Mouse (Mus musculus) neural tube, embryonic 13.5 days (tissue): ENCODE results near the gene Cdca8. TPM values are rescaled to one million over a fixed set of nuclear protein-coding genes. Genes with fewer than 3 reads are reported as not detected.

Experiments used
- ATAC-seq: fragments of 200-750 bp; cut with Nextera tagmentation; 2 replicates; pipeline ENCODE4 v1.8.0; 2017; ENCODE audit warnings: low read depth, mild to moderate bottlenecking, moderate TSS enrichment, moderate library complexity
- H3K27ac ChIP-seq: fragments of 300-500 bp; sonication (generic); replicated peaks from 2 replicates; pipeline ENCODE4 v1.5.1; 2015; ENCODE audit warnings: moderate library complexity, mild to moderate bottlenecking, inconsistent platforms
- H3K27me3 ChIP-seq: fragments of 300-500 bp; sonication (generic); 2 replicates; pipeline ENCODE4 v1.6.1; 2015; ENCODE audit warnings: mild to moderate bottlenecking, inconsistent platforms
- H3K36me3 ChIP-seq: fragments of 300-500 bp; sonication (generic); 2 replicates; pipeline ENCODE4 v1.6.1; 2015; ENCODE audit warnings: mild to moderate bottlenecking, inconsistent platforms
- H3K4me1 ChIP-seq: fragments of 300-500 bp; sonication (generic); replicated peaks from 2 replicates; pipeline ENCODE4 v1.6.1; 2015; ENCODE audit warnings: inconsistent platforms
- H3K4me2 ChIP-seq: fragments of 300-500 bp; sonication (generic); 2 replicates; pipeline ENCODE4 v1.6.1; 2015; ENCODE audit warnings: inconsistent platforms, mild to moderate bottlenecking, moderate library complexity
- H3K4me3 ChIP-seq: fragments of 300-500 bp; sonication (generic); 2 replicates; pipeline ENCODE4 v1.5.1; 2015; ENCODE audit warnings: mild to moderate bottlenecking, inconsistent platforms
- H3K9ac ChIP-seq: fragments of 300-500 bp; sonication (generic); 2 replicates; pipeline ENCODE4 v1.6.1; 2015; ENCODE audit warnings: moderate library complexity, mild to moderate bottlenecking, inconsistent platforms
- H3K9me3 ChIP-seq: fragments of 300-500 bp; sonication (generic); 2 replicates; pipeline ENCODE4 v1.6.1; 2016; ENCODE audit warnings: inconsistent platforms
- WGBS: fragments of 180-500 bp; shearing (Covaris S2); methylation state at CpG from one replicate; pipeline ENCODE4 v1.1.7; 2015; 5-methylcytosine and 5-hydroxymethylcytosine counted together
- polyA plus RNA-seq: library from polyadenylated mRNA; unstranded; fragments of >200 nt; fragmentation: Nextera tagmentation; extraction: Ambion mirVana; gene quantifications from 2 replicates; pipeline ENCODE4 v1.2.1, GENCODE M21; 2015

The Cdca8 gene
- polyA plus RNA-seq, 1 experiment from 2014 or later: 30.1 TPM

- Histone ChIP-seq H3K9me3 (no peaks in the 10 kb centered on the region), H3K4me2 (no peak overlapping the region), H3K9ac (no peak overlapping the region), H3K27me3 (no peaks in the 10 kb centered on the region), H3K36me3 (no peaks in the 10 kb centered on the region), H3K27ac (no peak overlapping the region), H3K4me3 (no peak overlapping the region), H3K4me1 (peaks cover 6% of the 10 kb centered on the region)
- 91% methylated on average over 8 of the region's 8 CpGs for WGBS
- ATAC-seq: no peak
Observed at GRCm38 (mm10) chr4:124971094-124971493, 32.0 kb upstream of the Cdca8 start.

DNA sequence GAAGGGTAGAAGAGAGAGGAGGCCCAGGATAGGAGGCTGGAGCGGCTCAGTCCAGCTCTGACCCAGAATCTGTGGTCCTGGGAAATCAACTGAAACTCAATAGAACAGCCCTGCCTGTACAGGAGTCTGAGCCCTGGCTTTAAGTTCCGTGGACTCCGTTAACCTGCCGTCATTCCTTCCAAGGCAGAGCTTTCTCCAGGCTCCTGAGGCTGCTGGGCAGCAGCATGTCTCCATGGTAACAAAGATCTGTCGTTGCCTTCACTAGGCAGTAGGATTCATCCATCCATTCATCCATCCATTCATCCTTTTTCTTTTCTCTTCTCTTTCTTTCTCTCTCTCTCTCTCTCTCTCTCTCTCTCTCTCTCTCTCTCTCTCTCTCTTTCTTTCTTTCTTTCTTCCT, 31.6 kb upstream of the Cdca8 start:
- Histone ChIP-seq H3K4me3 (no peak overlapping the region), H3K36me3 (no peaks in the 10 kb centered on the region), H3K9me3 (no peaks in the 10 kb centered on the region), H3K27ac (no peak overlapping the region), H3K27me3 (no peaks in the 10 kb centered on the region), H3K9ac (no peak overlapping the region), H3K4me2 (no peak overlapping the region), H3K4me1 (peaks cover 7% of the 10 kb centered on the region)
- 40% methylated on average over 5 of the region's 5 CpGs for WGBS
- no peak for ATAC-seq

DNA sequence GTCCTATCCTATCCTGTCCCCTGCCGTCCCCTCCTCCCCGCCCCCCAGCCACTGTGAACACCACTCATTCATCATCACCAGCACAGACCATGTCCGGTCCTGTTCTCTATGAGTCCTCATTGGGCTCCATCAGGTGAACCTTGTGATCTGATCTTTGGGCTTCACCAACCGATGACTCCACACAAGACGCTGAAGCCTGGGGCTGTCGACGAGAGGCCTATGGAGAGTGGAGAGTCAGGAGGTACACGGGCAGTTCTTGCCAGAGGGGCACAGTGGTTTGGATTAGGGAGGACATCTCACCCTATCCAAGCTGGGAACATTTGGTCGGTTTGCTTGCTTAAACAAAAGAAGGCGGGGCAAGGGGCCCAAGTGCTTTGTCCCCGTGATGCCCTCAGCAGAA, 31.1 kb upstream of the Cdca8 start:
- H3K9me3 ChIP-seq: no peaks in the 10 kb centered on the region
- no peak for ATAC-seq
- H3K9ac ChIP-seq: no peak overlapping the region
- no peak overlapping the region for H3K4me3 ChIP-seq
- WGBS: 76% methylated on average over 11 of the region's 11 CpGs
- H3K4me1 ChIP-seq: peaks cover 12% of the 10 kb centered on the region
- no peak overlapping the region for H3K27ac ChIP-seq
- H3K4me2 ChIP-seq: no peak overlapping the region
- no peaks in the 10 kb centered on the region for H3K36me3 ChIP-seq
- H3K27me3 ChIP-seq: no peaks in the 10 kb centered on the region

GRCm38 (mm10) chr4:124969219-124969848, 30.2 kb upstream of the Cdca8 start:
- H3K27me3 ChIP-seq: no peaks in the 10 kb centered on the region

DNA sequence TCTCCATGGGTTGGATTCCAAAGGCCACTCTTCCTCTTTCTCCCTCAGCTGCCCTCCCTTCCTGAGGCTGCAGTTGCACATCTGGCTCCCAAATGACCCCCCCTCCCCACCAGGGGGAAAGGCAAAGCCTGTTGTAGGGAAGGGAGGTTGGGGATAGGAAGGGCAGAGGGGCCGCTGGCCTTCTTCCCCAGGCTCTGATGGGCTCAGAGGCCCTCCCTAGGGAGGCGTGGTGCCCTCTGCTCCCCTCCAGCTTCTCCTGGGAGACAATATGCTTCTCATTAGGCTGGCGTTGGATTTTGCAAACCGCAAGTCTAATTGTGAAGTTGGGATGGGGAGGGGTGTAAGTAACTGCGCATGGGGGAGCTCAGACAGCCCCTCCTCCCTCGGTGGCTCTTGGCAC, 29.6 kb upstream of the Cdca8 start:
- Histone ChIP-seq H3K27me3 (no peaks in the 10 kb centered on the region), H3K4me1 (peaks cover 16% of the 10 kb centered on the region), H3K4me3 (no peak overlapping the region), H3K9ac (no peak overlapping the region), H3K9me3 (no peaks in the 10 kb centered on the region), H3K27ac (no peak overlapping the region), H3K36me3 (no peaks in the 10 kb centered on the region), H3K4me2 (no peak overlapping the region)
- WGBS: 61% methylated on average over 6 of the region's 6 CpGs
- ATAC-seq: no peak

More at GRCm38 (mm10) chr4:124969219-124969848, 30.2 kb upstream of the Cdca8 start:
- no peak overlapping the region for H3K4me2 ChIP-seq
- no peaks in the 10 kb centered on the region for H3K36me3 ChIP-seq
- no peak overlapping the region for H3K9ac ChIP-seq
- H3K4me1 ChIP-seq: peaks cover 16% of the 10 kb centered on the region
- WGBS: 91% methylated on average over 7 of the region's 7 CpGs
- H3K9me3 ChIP-seq: no peaks in the 10 kb centered on the region
- no peak overlapping the region for H3K4me3 ChIP-seq
- no peak overlapping the region for H3K27ac ChIP-seq
- ATAC-seq: no peak

GRCm38 (mm10) chr4:124964912-124965599, 25.9 kb upstream of the Cdca8 start:
- Histone ChIP-seq H3K27me3 (no peaks in the 10 kb centered on the region), H3K36me3 (no peaks in the 10 kb centered on the region), H3K27ac (no peak overlapping the region), H3K9ac (peak overlapping the region; percentile 2; the same call in 1 of the 2 replicates), H3K4me2 (no peak overlapping the region), H3K4me1 (peaks cover 9% of the 10 kb centered on the region; the same call in 1 of the 2 replicates), H3K4me3 (no peak overlapping the region), H3K9me3 (no peaks in the 10 kb centered on the region)
- no peak for ATAC-seq
- 7% methylated on average over 8 of the region's 8 CpGs for WGBS

DNA sequence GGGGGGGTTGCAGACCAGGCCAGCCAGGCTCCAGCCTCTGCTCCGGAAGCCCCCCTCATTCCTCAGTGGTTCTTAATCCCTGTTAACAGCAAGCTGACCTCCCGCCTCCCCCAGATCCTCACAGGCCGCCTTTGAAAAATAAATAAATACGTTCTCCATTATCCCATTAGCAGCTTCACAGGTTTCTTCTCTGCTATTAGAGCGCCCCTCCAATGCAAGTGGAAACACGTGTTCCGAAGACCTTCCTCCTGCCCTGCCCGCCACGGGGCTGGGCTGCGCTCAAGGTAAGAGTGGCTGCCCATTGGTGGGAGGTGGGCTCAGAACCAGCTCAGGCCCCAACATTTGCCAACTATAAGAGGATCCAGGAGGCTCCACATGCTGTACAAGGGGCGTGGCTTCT, 23.5 kb upstream of the Cdca8 start:
- peaks cover 9% of the 10 kb centered on the region; the same call in 1 of the 2 replicates for H3K4me1 ChIP-seq
- H3K27me3 ChIP-seq: no peaks in the 10 kb centered on the region
- H3K4me2 ChIP-seq: no peak overlapping the region
- no peak overlapping the region for H3K4me3 ChIP-seq
- H3K27ac ChIP-seq: no peak overlapping the region
- no peaks in the 10 kb centered on the region for H3K36me3 ChIP-seq
- WGBS: 75% methylated on average over 11 of the region's 11 CpGs
- ATAC-seq: no peak
- no peaks in the 10 kb centered on the region for H3K9me3 ChIP-seq
- H3K9ac ChIP-seq: no peak overlapping the region

GRCm38 (mm10) chr4:124960940-124961339, 21.8 kb upstream of the Cdca8 start:
- no peaks in the 10 kb centered on the region for H3K36me3 ChIP-seq
- ATAC-seq: no peak
- no peak overlapping the region for H3K4me3 ChIP-seq
- H3K4me1 ChIP-seq: peaks cover 9% of the 10 kb centered on the region; the same call in 1 of the 2 replicates
- H3K9me3 ChIP-seq: no peaks in the 10 kb centered on the region
- no peaks in the 10 kb centered on the region for H3K27me3 ChIP-seq
- 89% methylated on average over 11 of the region's 11 CpGs for WGBS
- no peak overlapping the region for H3K27ac ChIP-seq
- H3K9ac ChIP-seq: no peak overlapping the region
- no peak overlapping the region for H3K4me2 ChIP-seq

DNA sequence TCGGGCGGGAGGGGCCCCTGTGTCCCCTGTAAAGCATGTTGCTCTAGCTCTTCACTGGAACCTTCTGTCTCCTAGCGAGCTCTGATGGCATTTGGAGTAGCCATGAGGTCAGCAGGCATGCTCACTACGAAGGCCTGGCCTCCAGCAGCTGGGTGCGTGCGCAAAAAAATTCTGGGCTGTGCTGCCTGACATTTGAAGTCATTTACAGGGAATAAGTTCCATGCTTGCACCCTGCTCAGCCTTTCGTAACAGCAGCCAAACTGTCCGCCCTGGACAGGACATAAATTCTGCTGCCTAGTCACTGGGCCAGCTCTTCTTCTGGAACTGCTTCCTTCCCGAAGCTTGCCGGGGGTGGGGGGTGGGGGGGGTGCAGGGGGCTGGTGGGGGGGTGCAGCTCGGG, 20.0 kb upstream of the Cdca8 start:
- Histone ChIP-seq H3K4me1 (no peaks in the 10 kb centered on the region), H3K27ac (no peak overlapping the region), H3K4me3 (no peak overlapping the region), H3K9ac (no peak overlapping the region), H3K9me3 (no peaks in the 10 kb centered on the region), H3K27me3 (no peaks in the 10 kb centered on the region), H3K36me3 (no peaks in the 10 kb centered on the region), H3K4me2 (no peak overlapping the region)
- ATAC-seq: no peak; the same call in 1 of the 2 replicates
- WGBS: 52% methylated on average over 11 of the region's 11 CpGs

- no peak for ATAC-seq
Observed at GRCm38 (mm10) chr4:124957284-124957683, 18.2 kb upstream of the Cdca8 start.

DNA sequence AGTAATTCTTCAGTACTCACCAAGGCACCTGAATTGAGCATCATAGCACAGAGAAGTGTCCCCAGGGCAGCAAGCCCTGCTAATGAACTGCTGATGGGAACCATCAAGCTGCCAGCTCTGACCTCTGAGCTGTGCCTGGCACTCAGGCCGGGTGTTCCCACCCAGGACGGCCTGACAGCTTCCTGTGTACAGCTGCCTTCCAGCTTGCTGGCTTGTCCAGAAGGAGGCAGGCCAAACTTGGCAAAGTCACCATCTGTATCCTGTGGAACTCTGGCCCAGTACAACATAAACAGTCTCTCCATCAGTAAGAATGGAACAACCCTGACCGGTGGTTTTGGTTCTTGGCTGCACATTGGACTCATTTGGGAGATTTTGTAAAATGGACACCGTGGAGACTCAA, 14.4 kb upstream of the Cdca8 start:
- H3K4me3 ChIP-seq: no peak overlapping the region
- 0 out of 2 replicates have a peak, but pooled peaks cover 8% of the 10 kb centered on the region for H3K4me1 ChIP-seq
- H3K9ac ChIP-seq: no peak overlapping the region
- no peak overlapping the region for H3K27ac ChIP-seq
- H3K4me2 ChIP-seq: no peak overlapping the region
- 82% methylated on average over 4 of the region's 4 CpGs for WGBS
- H3K27me3 ChIP-seq: no peaks in the 10 kb centered on the region
- ATAC-seq: no peak
- H3K36me3 ChIP-seq: no peaks in the 10 kb centered on the region
- H3K9me3 ChIP-seq: no peaks in the 10 kb centered on the region

More at GRCm38 (mm10) chr4:124957284-124957683, 18.2 kb upstream of the Cdca8 start:
- Histone ChIP-seq H3K27me3 (no peaks in the 10 kb centered on the region), H3K4me1 (no peaks in the 10 kb centered on the region), H3K27ac (no peak overlapping the region), H3K9ac (no peak overlapping the region), H3K36me3 (no peaks in the 10 kb centered on the region), H3K9me3 (no peaks in the 10 kb centered on the region), H3K4me2 (no peak overlapping the region), H3K4me3 (no peak overlapping the region)
- WGBS: 91% methylated on average over 2 of the region's 2 CpGs

GRCm38 (mm10) chr4:124951036-124951433, 11.9 kb upstream of the Cdca8 start:
- Histone ChIP-seq H3K4me3 (no peak overlapping the region), H3K4me1 (0 out of 2 replicates have a peak, but pooled peaks cover 8% of the 10 kb centered on the region), H3K9ac (no peak overlapping the region; the same call in 1 of the 2 replicates), H3K9me3 (no peaks in the 10 kb centered on the region), H3K4me2 (no peak overlapping the region), H3K36me3 (no peaks in the 10 kb centered on the region), H3K27ac (no peak overlapping the region), H3K27me3 (no peaks in the 10 kb centered on the region)
- WGBS: 49% methylated on average over 10 of the region's 10 CpGs
- no peak for ATAC-seq
